In genomic region chr6:145341301-145342193, GRCm38 (mm10) we compare ENCODE assay signal across 8 mouse cellular contexts.
DNase-seq lines count a peak whose midpoint lies in the region; ATAC-seq lines count a peak whose summit lies in the region.

No protein-coding gene starts in this region.

- peak overlapping the region; percentile 44 for H3K4me3 ChIP-seq in intestine, embryonic 15.5 days (replicated peaks)

- peaks cover 9% of the 10 kb centered on the region for H3K4me1 ChIP-seq in intestine, embryonic 15.5 days (replicated peaks)

- H3K4me2 ChIP-seq in intestine, embryonic 15.5 days (replicated peaks), result peak overlapping the region; percentile 87

- under 1% methylated on average over 33 of the region's 33 CpGs for WGBS in intestine, embryonic 15.5 days

- peak overlapping the region; percentile 78 for H3K27ac ChIP-seq in intestine, embryonic 15.5 days

- peak; percentile 37 for ATAC-seq in intestine, embryonic 15.5 days
- ATAC-seq in megakaryocyte-erythroid progenitor cell, adult 5-6 weeks (replicated peaks; ENCODE audit: low FRiP score, low TSS enrichment, poor library complexity, severe bottlenecking), result peak; percentile 63

- no peaks in the 10 kb centered on the region for H3K9me3 ChIP-seq in intestine, embryonic 15.5 days

- H3K36me3 ChIP-seq in intestine, embryonic 15.5 days, result no peaks in the 10 kb centered on the region

- no peaks in the 10 kb centered on the region for H3K27me3 ChIP-seq in intestine, embryonic 15.5 days (replicated peaks)

- intact Hi-C loops in gastrocnemius, postnatal 36 days (cut with DNase I), result loop anchor here (2.0 kb wide), 2 partner anchors 91 to 99 kb away; partner anchors contain the start of gene Kras
- intact Hi-C loops in left cerebral cortex, postnatal 14 days (cut with DNase I), result loop anchor here (1.0 to 10.0 kb wide), 5 partner anchors 39 to 254 kb away; partner anchors contain the start of genes Casc1, Etfrf1 and Kras

- DNase-seq in adrenal gland, postnatal 10 days, result peak; percentile 87
- peak; percentile 82 for DNase-seq in embryo, embryonic 11.5 days (ENCODE audit: low read depth, low spot score)
- peak; percentile 68 to 75 for DNase-seq in gastrocnemius, postnatal 36 days
- DNase-seq in left cerebral cortex, postnatal 14 days (ENCODE audit: low spot score in 2 of 2), result peak; percentile 95 to 97
- peak; percentile 88 for DNase-seq in right cerebral cortex, postnatal 14 days
- DNase-seq in urinary bladder, postnatal 4 days (ENCODE audit: low spot score in 2 of 2), result peak; percentile 64 to 75

- peak overlapping the region; percentile 46 for H3K9ac ChIP-seq in intestine, embryonic 15.5 days

Comparison
In these comparisons a context has a peak if more than half of its experiments do, and no peak if none do; other contexts are left out.
1. Peak in every context shown above with its lines: DNase-seq, ATAC-seq, H3K4me3 ChIP-seq and H3K27ac ChIP-seq.